Comparison of ENCODE assay signal across 19 mouse cellular contexts in genomic region chr10:107242696-107243400, GRCm38 (mm10). TPM values are rescaled to one million over a fixed set of nuclear protein-coding genes. Genes with fewer than 3 reads are reported as not detected.
DNase-seq lines count a peak whose midpoint lies in the region.
"Had no signal": no experiment of that assay in that cellular context is flagged by ENCODE, and none has a peak within 500 bp of the region (broad histone marks: within the 10 kb centered on the region; RNA-seq: fewer than 3 reads in every experiment).

No protein-coding gene starts in this region.

- peak; percentile 93 for DNase-seq in 3T3-L1 (ENCODE audit: low read depth, low spot score)
- peak; percentile 95 for DNase-seq in adipocyte (ENCODE audit: low spot score)
- DNase-seq in heart, adult 18-20 months: no peak
- no peak for DNase-seq in cerebellum, adult 11 months
- DNase-seq: adrenal gland, adult 2 months; adrenal gland, adult 8-10 months; adrenal gland, postnatal 10 days; adrenal gland, postnatal 14 days; adrenal gland, postnatal 25 days; adrenal gland, postnatal 36 days; B cell, adult 2 months; cerebellum, adult 11-12 months; cerebellum, adult 18-20 months; cerebellum, adult 2 months; cerebellum, adult 8-10 months; cerebellum, adult 9-10 months had no signal

RNA-seq across cellular contexts. Expression of gene Lin7a, which starts 28.6 kb away (rescaled TPM):
- 1 to 10 TPM; 1.2 to 1.5 TPM for total RNA-seq in heart, adult 18-20 months (2021)
- total RNA-seq: CH12.LX, G1E, MEL had no signal

Comparison
In these comparisons a context has a peak if more than half of its experiments do, and no peak if none do; other contexts are left out.
1. DNase-seq: peak in 3T3-L1 (single experiment) and adipocyte (single experiment); none in heart, adult 18-20 months (0 of 2) and cerebellum, adult 11 months (single experiment).